Mouse (Mus musculus): ENCODE measurements around the gene Dock11.

Dock11 gene

GRCm38 (mm10) chrX:36088464-36089256 is 200.0 kb downstream of the Dock11 start:
- in situ Hi-C loops (cut with MboI, MseI), result no loop called here

- in situ Hi-C loops (cut with MboI, MseI), result no loop called here
Measured at GRCm38 (mm10) chrX:36100883-36101282, 212.3 kb downstream of the Dock11 start.

DNA sequence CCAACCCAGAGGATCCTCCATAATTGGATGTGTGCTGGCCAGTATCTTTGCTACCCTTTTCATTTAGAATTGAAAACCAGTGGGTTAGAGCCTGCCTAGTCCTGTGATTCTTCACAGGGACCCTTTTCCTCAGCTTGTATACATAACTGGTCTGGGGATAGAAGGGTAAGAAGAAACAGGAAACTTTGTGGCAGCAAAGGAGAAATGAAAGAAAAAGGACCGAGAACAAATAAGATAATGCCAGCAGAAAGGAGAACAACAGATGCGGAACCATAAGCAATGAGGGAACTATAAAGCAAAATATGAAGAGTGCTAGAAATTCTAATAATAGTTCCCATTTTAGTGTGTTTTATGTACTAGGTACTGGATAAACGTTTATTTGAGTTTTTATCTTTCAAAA is 212.7 kb downstream of the Dock11 start:
- in situ Hi-C loops (cut with MboI, MseI), result no loop called here

DNA sequence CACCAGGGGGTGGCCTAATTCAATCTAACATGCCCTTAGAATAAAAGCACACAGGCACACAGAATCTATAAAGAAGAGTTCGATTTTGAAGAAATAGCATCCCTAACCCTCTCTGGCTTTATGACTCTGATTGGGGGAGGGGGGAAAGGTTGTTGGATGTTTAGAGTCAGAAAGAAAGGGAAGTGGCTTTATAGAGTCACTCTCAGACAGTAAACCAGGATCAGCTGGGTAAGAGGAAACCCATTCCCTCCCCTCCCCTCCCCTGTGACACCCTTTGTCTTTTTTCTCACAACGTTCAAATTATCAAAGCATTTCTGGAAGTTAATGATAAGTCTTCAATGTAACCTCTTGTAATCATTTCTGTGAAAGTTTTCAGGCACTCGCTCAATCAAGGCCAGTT is 220.0 kb downstream of the Dock11 start:
- in situ Hi-C loops (cut with MboI, MseI), result no loop called here

- in situ Hi-C loops (cut with MboI, MseI), result no loop called here
Measured at GRCm38 (mm10) chrX:36111622-36112421, 223.2 kb downstream of the Dock11 start, which contains the start of gene Il13ra1. Il13ra1 (plus strand) TSS chrX:36112110.

DNA sequence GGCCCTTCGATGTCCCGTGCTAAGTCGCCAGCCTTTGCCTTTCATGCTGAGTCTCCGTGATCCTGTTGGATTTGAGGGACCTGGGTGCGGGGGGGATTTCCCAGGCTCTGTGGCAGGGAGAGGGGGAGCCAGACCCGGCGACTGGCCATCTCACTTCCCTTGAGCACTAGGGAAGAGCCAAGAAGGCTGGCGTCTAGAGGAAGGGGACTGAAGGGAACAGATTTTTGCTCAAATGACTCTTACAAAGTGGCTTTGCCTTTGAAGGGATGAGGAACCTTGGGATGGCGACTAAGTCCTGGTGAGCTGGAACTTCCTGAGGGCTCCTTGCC is 223.8 kb downstream of the Dock11 start:
- in situ Hi-C loops (cut with MboI, MseI), result no loop called here

GRCm38 (mm10) chrX:36115171-36115570 is 226.5 kb downstream of the Dock11 start:
- in situ Hi-C loops (cut with MboI, MseI), result no loop called here

All from T-helper 17 cell (primary cell).